ENCODE assay signal across 8 mouse cellular contexts in the genomic region with DNA sequence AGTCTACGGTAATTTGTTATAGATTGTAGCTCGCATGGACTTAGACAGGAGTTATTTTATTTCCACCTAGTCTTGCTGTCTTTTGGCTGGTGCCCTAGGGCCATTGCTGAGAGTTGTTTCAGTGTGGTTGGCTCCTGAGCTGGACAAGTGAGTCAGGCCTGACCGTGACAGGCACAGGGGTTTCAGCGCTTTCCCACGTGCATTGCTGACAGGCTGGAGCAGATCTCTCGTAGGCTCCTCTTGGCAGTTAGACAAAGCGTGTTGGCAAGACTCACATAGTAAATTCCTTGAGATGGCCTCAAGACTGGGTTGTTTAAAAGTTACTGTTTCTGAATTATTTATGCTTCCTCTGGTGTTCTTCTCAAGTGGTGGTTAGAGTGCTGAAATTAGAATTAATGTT.
A peak's percentile ranks its signal among the peaks of the same experiment; 100 is the strongest.
DNase-seq lines count a peak whose midpoint lies in the region; ATAC-seq and TF ChIP-seq lines count a peak whose summit lies in the region.

No protein-coding gene starts in this region.

- peaks cover 5% of the 10 kb centered on the region; the same call in 1 of the 2 replicates for H3K4me1 ChIP-seq in intestine, embryonic 16.5 days (ENCODE audit: control insufficient read depth, insufficient read depth, low read length)
- H3K4me1 ChIP-seq in liver, postnatal 0 days (ENCODE audit: insufficient read depth) = no peaks in the 10 kb centered on the region
- peaks cover 16% of the 10 kb centered on the region; the same call in 1 of the 2 replicates for H3K4me1 ChIP-seq in liver, embryonic 12.5 days

- TF ChIP-seq CTCF in liver, postnatal 0 days (IDR thresholded peaks at IDR 0.05; ENCODE audit: low read depth) = no peak

- H3K4me2 ChIP-seq in intestine, embryonic 16.5 days (ENCODE audit: low read depth, low read length) = no peak overlapping the region
- no peak overlapping the region for H3K4me2 ChIP-seq in liver, postnatal 0 days (ENCODE audit: low read depth, low read length)
- H3K4me2 ChIP-seq in liver, embryonic 12.5 days = no peak overlapping the region

- H3K4me3 ChIP-seq in intestine, embryonic 16.5 days (ENCODE audit: low read length) = no peak overlapping the region
- H3K4me3 ChIP-seq in liver, postnatal 0 days (ENCODE audit: low read depth, low read length) = no peak overlapping the region
- no peak overlapping the region for H3K4me3 ChIP-seq in liver, embryonic 12.5 days

- WGBS in intestine, embryonic 16.5 days = 51% methylated on average over 7 of the region's 7 CpGs
- 80% methylated on average over 7 of the region's 7 CpGs for WGBS in liver, postnatal 0 days (ENCODE audit: insufficient replicate concordance)
- 69% methylated on average over 7 of the region's 7 CpGs for WGBS in liver, embryonic 12.5 days (ENCODE audit: insufficient replicate concordance)

- no peak for TF ChIP-seq EP300 in liver, postnatal 0 days (IDR thresholded peaks at IDR 0.05; ENCODE audit: low read depth)

- H3K9ac ChIP-seq in intestine, embryonic 16.5 days (ENCODE audit: low read depth, low read length) = no peak overlapping the region
- no peak overlapping the region for H3K9ac ChIP-seq in liver, postnatal 0 days (replicated peaks)
- no peak overlapping the region for H3K9ac ChIP-seq in liver, embryonic 12.5 days

- no peaks in the 10 kb centered on the region for H3K27me3 ChIP-seq in intestine, embryonic 16.5 days (replicated peaks; ENCODE audit: control insufficient read depth, insufficient read depth, low read length)
- no peaks in the 10 kb centered on the region for H3K27me3 ChIP-seq in liver, postnatal 0 days (ENCODE audit: insufficient read depth, low read length)
- no peaks in the 10 kb centered on the region for H3K27me3 ChIP-seq in liver, embryonic 12.5 days (replicated peaks)

- peak; percentile 76 for DNase-seq in urinary bladder, postnatal 14 days (ENCODE audit: low spot score)
- DNase-seq in urinary bladder, adult 2 months (ENCODE audit: low spot score) = no peak
- peak; percentile 77 for DNase-seq in cerebellum, adult 9-10 months
- DNase-seq in lung, postnatal 10 days = peak; percentile 78
- no peak for DNase-seq in liver, postnatal 0 days
- no peak for DNase-seq in spleen, postnatal 14 days (ENCODE audit: low spot score in 2 of 2)

- H3K9me3 ChIP-seq in intestine, embryonic 16.5 days (ENCODE audit: control insufficient read depth, low read length) = no peaks in the 10 kb centered on the region
- H3K9me3 ChIP-seq in liver, postnatal 0 days (ENCODE audit: low read length) = no peaks in the 10 kb centered on the region
- no peaks in the 10 kb centered on the region for H3K9me3 ChIP-seq in liver, embryonic 12.5 days (replicated peaks)

- H3K27ac ChIP-seq in intestine, embryonic 16.5 days (ENCODE audit: low read length) = no peak overlapping the region
- H3K27ac ChIP-seq in liver, postnatal 0 days (ENCODE audit: low read depth) = no peak overlapping the region
- no peak overlapping the region for H3K27ac ChIP-seq in liver, embryonic 12.5 days

- no peaks in the 10 kb centered on the region for H3K36me3 ChIP-seq in intestine, embryonic 16.5 days (ENCODE audit: control insufficient read depth, insufficient read depth, low read length)
- no peaks in the 10 kb centered on the region for H3K36me3 ChIP-seq in liver, postnatal 0 days (replicated peaks; ENCODE audit: insufficient read depth, low read length)
- H3K36me3 ChIP-seq in liver, embryonic 12.5 days = no peaks in the 10 kb centered on the region

- 0 out of 2 replicates have a peak, but pooled peaks have one; percentile 36 for ATAC-seq in intestine, embryonic 16.5 days
- no peak for ATAC-seq in liver, postnatal 0 days
- no peak for ATAC-seq in liver, embryonic 12.5 days

Comparison
In these comparisons a context has a peak if more than half of its experiments do, and no peak if none do; other contexts are left out.
1. DNase-seq: peak in urinary bladder, postnatal 14 days (single experiment), cerebellum, adult 9-10 months (single experiment) and lung, postnatal 10 days (single experiment); none in urinary bladder, adult 2 months (single experiment), liver, postnatal 0 days (single experiment) and spleen, postnatal 14 days (0 of 2).